Mouse (Mus musculus): ENCODE data around the gene Gtdc1. TPM values are rescaled to one million over a fixed set of nuclear protein-coding genes. Genes with fewer than 3 reads are reported as not detected.

Gene Gtdc1
- total and polyA plus RNA-seq, 3 experiments = 1.7 to 47.1 (median 28.7) TPM

DNA sequence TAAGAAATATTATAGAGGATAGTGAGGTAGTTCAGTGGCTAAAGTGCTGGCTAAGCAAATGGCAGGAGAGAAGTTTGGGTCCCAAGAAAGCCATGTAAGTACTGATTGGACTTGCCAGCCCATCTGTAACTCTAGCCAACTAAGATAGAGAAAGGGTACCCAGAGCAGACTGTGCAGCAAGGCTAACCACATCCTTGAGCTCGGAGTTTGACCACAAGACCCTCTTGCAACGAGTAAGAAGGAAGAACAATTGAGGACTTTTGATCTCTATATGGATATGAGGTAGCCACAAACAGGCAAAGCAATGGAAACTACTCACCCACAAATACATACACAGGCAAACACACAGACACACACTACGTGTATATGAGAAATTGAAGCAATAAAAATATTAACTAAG, 278.9 kb downstream of the Gtdc1 start:
- ATAC-seq (ENCODE audit: extremely low read depth, insufficient number of reproducible peaks, low FRiP score, poor library complexity, severe bottlenecking) (no peak), DNase-seq (ENCODE audit: low spot score) (no peak)
- Histone ChIP-seq H3K9me3 (replicated peaks) (no peaks in the 10 kb centered on the region), H3K27me3 (ENCODE audit: insufficient read depth, low read length) (no peaks in the 10 kb centered on the region), H3K4me1 (ENCODE audit: insufficient read depth, low read depth, low read length) (no peaks in the 10 kb centered on the region), H3K36me3 (replicated peaks) (no peaks in the 10 kb centered on the region), H3K4me3 (ENCODE audit: low read depth, low read length) (no peak overlapping the region)
- TF ChIP-seq GATA1 (IDR thresholded peaks at IDR 0.05; ENCODE audit: borderline replicate concordance, low read length) = no peak
- TF ChIP-seq TAL1 (conservative IDR thresholded peaks at IDR 0.05; ENCODE audit: low read depth, low read length) = no peak
- TF ChIP-seq CTCF (IDR thresholded peaks at IDR 0.05; ENCODE audit: low read depth, low read length) = no peak
- no peak for TF ChIP-seq GATA2 (IDR thresholded peaks at IDR 0.05; ENCODE audit: borderline replicate concordance, low read depth, low read length)
- no peak for TF ChIP-seq POLR2AphosphoS5 (IDR thresholded peaks at IDR 0.05; ENCODE audit: insufficient replicate concordance, low read depth, low read length)

DNA sequence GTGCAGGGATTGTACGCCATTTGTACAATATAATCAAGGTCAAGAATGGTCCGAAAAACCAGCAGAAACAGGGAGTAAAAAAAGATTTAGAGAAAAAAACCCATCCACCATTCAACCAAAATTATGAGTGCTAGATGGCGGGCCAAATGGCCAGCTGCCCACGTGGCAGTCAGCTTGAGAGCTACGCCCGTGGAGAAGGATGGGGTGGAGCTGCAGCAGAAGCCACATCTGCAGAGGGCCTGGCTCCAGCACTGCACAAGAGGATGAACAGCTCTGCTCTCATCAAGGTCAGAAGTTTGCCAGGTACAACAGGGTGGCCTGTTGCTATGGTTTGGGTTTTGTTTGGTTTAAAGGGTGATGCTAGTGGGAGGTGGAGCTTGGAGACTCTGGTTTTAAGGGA, 281.1 kb downstream of the Gtdc1 start:
- Histone ChIP-seq H3K4me3 (ENCODE audit: low read depth, low read length) (no peak overlapping the region), H3K36me3 (replicated peaks) (no peaks in the 10 kb centered on the region), H3K9me3 (replicated peaks) (no peaks in the 10 kb centered on the region), H3K4me1 (ENCODE audit: insufficient read depth, low read depth, low read length) (no peaks in the 10 kb centered on the region), H3K27me3 (ENCODE audit: insufficient read depth, low read length) (no peaks in the 10 kb centered on the region)
- TF ChIP-seq POLR2AphosphoS5 (IDR thresholded peaks at IDR 0.05; ENCODE audit: insufficient replicate concordance, low read depth, low read length) (no peak), CTCF (IDR thresholded peaks at IDR 0.05; ENCODE audit: low read depth, low read length) (no peak), GATA1 (IDR thresholded peaks at IDR 0.05; ENCODE audit: borderline replicate concordance, low read length) (no peak), TAL1 (conservative IDR thresholded peaks at IDR 0.05; ENCODE audit: low read depth, low read length) (no peak), GATA2 (IDR thresholded peaks at IDR 0.05; ENCODE audit: borderline replicate concordance, low read depth, low read length) (no peak)
- ATAC-seq (ENCODE audit: extremely low read depth, insufficient number of reproducible peaks, low FRiP score, poor library complexity, severe bottlenecking) = no peak
- DNase-seq (ENCODE audit: low spot score) = no peak

DNA sequence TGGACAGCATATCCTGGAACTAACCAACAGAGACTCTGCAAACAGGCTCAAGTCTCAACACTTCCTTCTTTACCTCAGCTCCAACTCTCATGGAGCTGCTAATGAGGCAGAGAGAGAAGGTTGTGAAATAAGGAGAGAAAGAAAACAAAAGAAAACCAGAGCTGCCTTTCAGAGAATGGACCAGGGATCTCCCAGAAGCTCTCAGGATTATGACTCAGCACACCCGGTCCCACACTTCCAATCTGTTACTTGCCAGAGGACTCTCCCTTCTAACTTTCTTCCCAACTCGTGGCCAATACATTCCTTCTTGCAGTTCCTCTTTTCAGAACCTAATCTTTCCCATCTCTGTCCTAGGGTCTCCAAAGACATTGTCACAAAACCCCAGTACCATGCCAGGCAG, 288.1 kb downstream of the Gtdc1 start:
- no peaks in the 10 kb centered on the region for H3K36me3 ChIP-seq (replicated peaks)
- no peak for TF ChIP-seq CTCF (IDR thresholded peaks at IDR 0.05; ENCODE audit: low read depth, low read length)
- TF ChIP-seq TAL1 (conservative IDR thresholded peaks at IDR 0.05; ENCODE audit: low read depth, low read length) = no peak
- TF ChIP-seq GATA2 (IDR thresholded peaks at IDR 0.05; ENCODE audit: borderline replicate concordance, low read depth, low read length) = no peak
- no peak for TF ChIP-seq POLR2AphosphoS5 (IDR thresholded peaks at IDR 0.05; ENCODE audit: insufficient replicate concordance, low read depth, low read length)
- TF ChIP-seq GATA1 (IDR thresholded peaks at IDR 0.05; ENCODE audit: borderline replicate concordance, low read length) = no peak
- no peaks in the 10 kb centered on the region for H3K9me3 ChIP-seq (replicated peaks)
- H3K4me1 ChIP-seq (ENCODE audit: insufficient read depth, low read depth, low read length) = no peaks in the 10 kb centered on the region
- H3K4me3 ChIP-seq (ENCODE audit: low read depth, low read length) = no peak overlapping the region
- ATAC-seq (ENCODE audit: extremely low read depth, insufficient number of reproducible peaks, low FRiP score, poor library complexity, severe bottlenecking) (no peak), DNase-seq (ENCODE audit: low spot score) (no peak)
- no peaks in the 10 kb centered on the region for H3K27me3 ChIP-seq (ENCODE audit: insufficient read depth, low read length)

- ATAC-seq (ENCODE audit: extremely low read depth, insufficient number of reproducible peaks, low FRiP score, poor library complexity, severe bottlenecking) = no peak
- no peaks in the 10 kb centered on the region for H3K9me3 ChIP-seq (replicated peaks)
- TF ChIP-seq GATA1 (IDR thresholded peaks at IDR 0.05; ENCODE audit: borderline replicate concordance, low read length) (no peak), TAL1 (conservative IDR thresholded peaks at IDR 0.05; ENCODE audit: low read depth, low read length) (no peak), GATA2 (IDR thresholded peaks at IDR 0.05; ENCODE audit: borderline replicate concordance, low read depth, low read length) (no peak), CTCF (IDR thresholded peaks at IDR 0.05; ENCODE audit: low read depth, low read length) (no peak), POLR2AphosphoS5 (IDR thresholded peaks at IDR 0.05; ENCODE audit: insufficient replicate concordance, low read depth, low read length) (no peak)
- H3K36me3 ChIP-seq (replicated peaks) = no peaks in the 10 kb centered on the region
- no peak overlapping the region for H3K4me3 ChIP-seq (ENCODE audit: low read depth, low read length)
- no peak for DNase-seq (ENCODE audit: low spot score)
- no peaks in the 10 kb centered on the region for H3K27me3 ChIP-seq (ENCODE audit: insufficient read depth, low read length)
- no peaks in the 10 kb centered on the region for H3K4me1 ChIP-seq (ENCODE audit: insufficient read depth, low read depth, low read length)
Observed at GRCm38 (mm10) chr2:44638157-44638556, 289.3 kb downstream of the Gtdc1 start.

- no peaks in the 10 kb centered on the region for H3K27me3 ChIP-seq (ENCODE audit: insufficient read depth, low read length)
- H3K4me3 ChIP-seq (ENCODE audit: low read depth, low read length) = no peak overlapping the region
- DNase-seq (ENCODE audit: low spot score) = no peak
- TF ChIP-seq GATA1 (IDR thresholded peaks at IDR 0.05; ENCODE audit: borderline replicate concordance, low read length) (no peak), POLR2AphosphoS5 (IDR thresholded peaks at IDR 0.05; ENCODE audit: insufficient replicate concordance, low read depth, low read length) (no peak), CTCF (IDR thresholded peaks at IDR 0.05; ENCODE audit: low read depth, low read length) (no peak)
- no peaks in the 10 kb centered on the region for H3K36me3 ChIP-seq (replicated peaks)
- no peaks in the 10 kb centered on the region for H3K9me3 ChIP-seq (replicated peaks)
- no peaks in the 10 kb centered on the region for H3K4me1 ChIP-seq (ENCODE audit: insufficient read depth, low read depth, low read length)
- no peak for ATAC-seq (ENCODE audit: extremely low read depth, insufficient number of reproducible peaks, low FRiP score, poor library complexity, severe bottlenecking)
Observed at GRCm38 (mm10) chr2:44633971-44634370, 293.5 kb downstream of the Gtdc1 start.

DNA sequence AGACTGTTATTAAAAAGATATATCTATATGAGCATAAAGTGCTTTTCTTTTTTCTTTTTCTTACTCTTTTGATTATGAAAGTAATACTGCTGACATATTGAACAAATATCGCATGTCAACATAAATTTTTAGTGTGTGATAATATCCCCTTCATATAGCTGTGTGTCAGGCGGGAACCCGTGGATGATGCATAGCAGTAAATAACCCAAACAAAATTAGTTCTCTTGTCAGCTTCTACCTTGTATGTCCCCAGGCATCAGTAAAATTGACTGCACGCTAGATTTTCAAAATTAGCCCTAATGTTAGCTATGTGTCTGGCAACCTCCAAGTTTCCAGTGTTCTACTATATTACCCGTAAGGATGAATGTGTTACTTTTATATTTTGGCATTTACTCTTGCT, 294.4 kb downstream of the Gtdc1 start:
- H3K4me1 ChIP-seq (ENCODE audit: insufficient read depth, low read depth, low read length) = no peaks in the 10 kb centered on the region
- ATAC-seq (ENCODE audit: extremely low read depth, insufficient number of reproducible peaks, low FRiP score, poor library complexity, severe bottlenecking) (no peak), DNase-seq (ENCODE audit: low spot score) (no peak)
- no peaks in the 10 kb centered on the region for H3K27me3 ChIP-seq (ENCODE audit: insufficient read depth, low read length)
- no peak overlapping the region for H3K4me3 ChIP-seq (ENCODE audit: low read depth, low read length)
- no peaks in the 10 kb centered on the region for H3K9me3 ChIP-seq (replicated peaks)
- no peak for TF ChIP-seq POLR2AphosphoS5 (IDR thresholded peaks at IDR 0.05; ENCODE audit: insufficient replicate concordance, low read depth, low read length)
- H3K36me3 ChIP-seq (replicated peaks) = no peaks in the 10 kb centered on the region

- H3K4me1 ChIP-seq (ENCODE audit: insufficient read depth, low read depth, low read length) = no peaks in the 10 kb centered on the region
- no peak for DNase-seq (ENCODE audit: low spot score)
- H3K9me3 ChIP-seq (replicated peaks) = no peaks in the 10 kb centered on the region
- no peak overlapping the region for H3K4me3 ChIP-seq (ENCODE audit: low read depth, low read length)
- TF ChIP-seq CTCF (IDR thresholded peaks at IDR 0.05; ENCODE audit: low read depth, low read length) (no peak), GATA1 (IDR thresholded peaks at IDR 0.05; ENCODE audit: borderline replicate concordance, low read length) (no peak), TAL1 (conservative IDR thresholded peaks at IDR 0.05; ENCODE audit: low read depth, low read length) (no peak), POLR2AphosphoS5 (IDR thresholded peaks at IDR 0.05; ENCODE audit: insufficient replicate concordance, low read depth, low read length) (no peak), GATA2 (IDR thresholded peaks at IDR 0.05; ENCODE audit: borderline replicate concordance, low read depth, low read length) (no peak)
- no peaks in the 10 kb centered on the region for H3K27me3 ChIP-seq (ENCODE audit: insufficient read depth, low read length)
- ATAC-seq (ENCODE audit: extremely low read depth, insufficient number of reproducible peaks, low FRiP score, poor library complexity, severe bottlenecking) = no peak
- H3K36me3 ChIP-seq (replicated peaks) = no peaks in the 10 kb centered on the region
Observed at GRCm38 (mm10) chr2:44632584-44632983, 294.9 kb downstream of the Gtdc1 start.

All from G1E (cell line).